Mouse (Mus musculus): ENCODE data around the gene Scfd2.

DNA sequence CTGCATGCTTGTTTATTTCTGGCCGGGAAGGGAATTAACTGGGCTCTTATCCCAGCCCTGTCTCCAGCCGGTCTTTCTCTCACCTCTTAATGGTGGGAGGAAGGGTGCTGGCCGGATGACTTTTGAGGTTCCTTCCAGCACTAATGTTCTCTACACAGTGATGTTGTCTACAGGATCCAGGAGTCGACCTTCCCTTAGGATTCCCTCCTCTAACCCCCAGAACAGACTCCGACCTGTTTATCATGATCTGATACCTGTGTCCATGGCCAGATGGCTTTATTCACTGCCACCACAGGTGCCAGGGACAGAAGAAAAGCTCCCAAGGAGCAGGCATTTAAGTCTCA, 265.1 kb downstream of the Scfd2 start:
- TF ChIP-seq CTCF (IDR thresholded peaks at IDR 0.05; ENCODE audit: extremely low read depth, insufficient read depth, low read length) (no peak), POLR2A (IDR thresholded peaks at IDR 0.05; ENCODE audit: extremely low read depth, insufficient read depth, low read length) (no peak)
